Mouse (Mus musculus) hindbrain, embryonic 10.5 days (tissue): ENCODE data around the gene Glp2r. TPM values are rescaled to one million over a fixed set of nuclear protein-coding genes. Genes with fewer than 3 reads are reported as not detected.
A peak's percentile ranks its signal among the peaks of the same experiment; 100 is the strongest.

Source experiments
- DNase-seq: peaks from one replicate; pipeline ENCODE4 v3.0.0-alpha.2; 2017; ENCODE audit warnings: low spot score
- H3K27ac ChIP-seq: fragments of 300-500 bp; sonication (generic); 2 replicates; pipeline ENCODE4 v1.5.1; 2016; ENCODE audit warnings: mild to moderate bottlenecking, moderate library complexity
- H3K27me3 ChIP-seq: fragments of 300-500 bp; sonication (generic); 2 replicates; pipeline ENCODE4 v1.6.1; 2016; ENCODE audit warnings: mild to moderate bottlenecking; ENCODE audit not compliant: poor library complexity, insufficient read depth, severe bottlenecking
- H3K36me3 ChIP-seq: fragments of 300-500 bp; sonication (generic); 2 replicates; pipeline ENCODE4 v1.6.1; 2016; ENCODE audit warnings: mild to moderate bottlenecking, moderate library complexity
- H3K4me1 ChIP-seq: fragments of 300-500 bp; sonication (generic); replicated peaks from 2 replicates; pipeline ENCODE4 v1.6.1; 2016; ENCODE audit warnings: mild to moderate bottlenecking
- H3K4me3 ChIP-seq: fragments of 300-500 bp; sonication (generic); 2 replicates; pipeline ENCODE4 v1.5.1; 2016; ENCODE audit warnings: mild to moderate bottlenecking, moderate library complexity
- H3K9me3 ChIP-seq: fragments of 300-500 bp; sonication (generic); 2 replicates; pipeline ENCODE4 v1.6.1; 2016; ENCODE audit warnings: mild to moderate bottlenecking, moderate library complexity
- WGBS: fragments of 180-500 bp; shearing (Covaris S2); methylation state at CpG from one replicate; pipeline ENCODE4 v1.1.7; 2016; 5-methylcytosine and 5-hydroxymethylcytosine counted together
- polyA plus RNA-seq: library from polyadenylated mRNA; unstranded; fragments of >200 nt; fragmentation: Nextera tagmentation; extraction: Ambion mirVana; gene quantifications from 2 replicates; pipeline ENCODE4 v1.2.1, GENCODE M21; 2016

The Glp2r gene
- not detected in 2 replicates for polyA plus RNA-seq

GRCm38 (mm10) chr11:67771053-67771452 lies at the start of gene Glp2r:
Glp2r (minus strand) TSS chr11:67771153.
- H3K9me3 ChIP-seq: no peaks in the 10 kb centered on the region
- no peak within 1 kb of the TSS for H3K27ac ChIP-seq
- DNase-seq: no peak
- no peaks in the 10 kb centered on the region for H3K27me3 ChIP-seq
- H3K4me1 ChIP-seq: no peaks in the 10 kb centered on the region
- no peaks in the 10 kb centered on the region for H3K36me3 ChIP-seq
- 84% methylated on average over 14 of the region's 14 CpGs for WGBS
- H3K4me3 ChIP-seq: no peak within 1 kb of the TSS

GRCm38 (mm10) chr11:67820221-67820620 lies 49.3 kb upstream of the Glp2r start:
- Histone ChIP-seq H3K27ac (no peak overlapping the region), H3K4me3 (no peak overlapping the region), H3K27me3 (no peaks in the 10 kb centered on the region), H3K36me3 (no peaks in the 10 kb centered on the region), H3K4me1 (peaks cover 9% of the 10 kb centered on the region), H3K9me3 (no peaks in the 10 kb centered on the region)
- DNase-seq: peak; percentile 70
- WGBS: 17% methylated on average over 4 of the region's 4 CpGs

- peak; percentile 46 for DNase-seq
- H3K4me1 ChIP-seq: peaks cover 9% of the 10 kb centered on the region
- no peaks in the 10 kb centered on the region for H3K9me3 ChIP-seq
- H3K36me3 ChIP-seq: no peaks in the 10 kb centered on the region
- H3K27ac ChIP-seq: no peak overlapping the region
- no peak overlapping the region for H3K4me3 ChIP-seq
- no peaks in the 10 kb centered on the region for H3K27me3 ChIP-seq
- 19% methylated on average over 5 of the region's 5 CpGs for whole genome bisulfite sequencing
These were observed 48.7 kb upstream of the Glp2r start for GRCm38 (mm10) chr11:67819604-67820003.

- Histone ChIP-seq H3K4me1 (no peaks in the 10 kb centered on the region), H3K9me3 (no peaks in the 10 kb centered on the region), H3K27ac (no peak overlapping the region), H3K27me3 (no peaks in the 10 kb centered on the region), H3K4me3 (no peak overlapping the region), H3K36me3 (no peaks in the 10 kb centered on the region)
- 82% methylated on average over 6 of the region's 6 CpGs for WGBS
- DNase-seq: no peak
These were observed 40.6 kb upstream of the Glp2r start for GRCm38 (mm10) chr11:67811535-67811934.

- H3K36me3 ChIP-seq: no peaks in the 10 kb centered on the region
- no peaks in the 10 kb centered on the region for H3K4me1 ChIP-seq
- 81% methylated on average over 5 of the region's 5 CpGs for WGBS
- no peak overlapping the region for H3K4me3 ChIP-seq
- no peaks in the 10 kb centered on the region for H3K27me3 ChIP-seq
- H3K27ac ChIP-seq: no peak overlapping the region
- no peaks in the 10 kb centered on the region for H3K9me3 ChIP-seq
- no peak for DNase-seq
These were observed 37.1 kb upstream of the Glp2r start for GRCm38 (mm10) chr11:67808051-67808450.

- Histone ChIP-seq H3K27me3 (no peaks in the 10 kb centered on the region), H3K36me3 (no peaks in the 10 kb centered on the region), H3K9me3 (no peaks in the 10 kb centered on the region), H3K4me1 (no peaks in the 10 kb centered on the region), H3K4me3 (no peak overlapping the region), H3K27ac (no peak overlapping the region)
- WGBS: 84% methylated on average over 11 of the region's 11 CpGs
- DNase-seq: no peak
These were observed 36.1 kb upstream of the Glp2r start for GRCm38 (mm10) chr11:67806832-67807597.

- WGBS: 85% methylated on average over 1 of the region's 1 CpGs
- no peak for DNase-seq
- Histone ChIP-seq H3K4me1 (no peaks in the 10 kb centered on the region), H3K27ac (no peak overlapping the region), H3K9me3 (no peaks in the 10 kb centered on the region), H3K36me3 (no peaks in the 10 kb centered on the region), H3K4me3 (no peak overlapping the region), H3K27me3 (no peaks in the 10 kb centered on the region)
These were observed 34.6 kb upstream of the Glp2r start for GRCm38 (mm10) chr11:67805538-67805937.

GRCm38 (mm10) chr11:67801169-67801568 lies 30.2 kb upstream of the Glp2r start:
- WGBS: 82% methylated on average over 8 of the region's 8 CpGs
- no peaks in the 10 kb centered on the region for H3K36me3 ChIP-seq
- DNase-seq: no peak
- no peak overlapping the region for H3K4me3 ChIP-seq
- H3K27ac ChIP-seq: no peak overlapping the region
- H3K4me1 ChIP-seq: no peaks in the 10 kb centered on the region
- no peaks in the 10 kb centered on the region for H3K9me3 ChIP-seq
- no peaks in the 10 kb centered on the region for H3K27me3 ChIP-seq

GRCm38 (mm10) chr11:67800130-67800723 lies 29.3 kb upstream of the Glp2r start:
- no peak overlapping the region for H3K4me3 ChIP-seq
- H3K9me3 ChIP-seq: no peaks in the 10 kb centered on the region
- H3K36me3 ChIP-seq: no peaks in the 10 kb centered on the region
- no peak for DNase-seq
- no peaks in the 10 kb centered on the region for H3K4me1 ChIP-seq
- no peaks in the 10 kb centered on the region for H3K27me3 ChIP-seq
- H3K27ac ChIP-seq: no peak overlapping the region

GRCm38 (mm10) chr11:67797931-67798330 lies 27.0 kb upstream of the Glp2r start, which contains the start of gene Dhrs7c:
Dhrs7c (plus strand) TSS chr11:67798187.
- no peak within 1 kb of the TSS for H3K4me3 ChIP-seq
- WGBS: 88% methylated on average over 7 of the region's 7 CpGs
- DNase-seq: no peak
- no peaks in the 10 kb centered on the region for H3K27me3 ChIP-seq
- no peaks in the 10 kb centered on the region for H3K36me3 ChIP-seq
- H3K27ac ChIP-seq: no peak within 1 kb of the TSS
- H3K4me1 ChIP-seq: no peaks in the 10 kb centered on the region
- H3K9me3 ChIP-seq: no peaks in the 10 kb centered on the region

GRCm38 (mm10) chr11:67790182-67790581 lies 19.2 kb upstream of the Glp2r start:
- Histone ChIP-seq H3K36me3 (no peaks in the 10 kb centered on the region), H3K27me3 (no peaks in the 10 kb centered on the region), H3K27ac (no peak overlapping the region), H3K4me1 (no peaks in the 10 kb centered on the region), H3K9me3 (no peaks in the 10 kb centered on the region), H3K4me3 (no peak overlapping the region)
- DNase-seq: no peak
- WGBS: 83% methylated on average over 11 of the region's 11 CpGs

- 81% methylated on average over 12 of the region's 12 CpGs for WGBS
- DNase-seq: no peak
These were observed 3.4 kb upstream of the Glp2r start, which contains the start of gene Gsg1l2 for GRCm38 (mm10) chr11:67774379-67774778. Gsg1l2 (plus strand) TSS chr11:67774608.

GRCm38 (mm10) chr11:67772577-67772976 lies 1.6 kb upstream of the Glp2r start:
- Histone ChIP-seq H3K9me3 (no peaks in the 10 kb centered on the region), H3K27ac (no peak overlapping the region), H3K36me3 (no peaks in the 10 kb centered on the region), H3K27me3 (no peaks in the 10 kb centered on the region), H3K4me3 (no peak overlapping the region), H3K4me1 (no peaks in the 10 kb centered on the region)
- DNase-seq: peak; percentile 54
- WGBS: 29% methylated on average over 8 of the region's 8 CpGs

More at GRCm38 (mm10) chr11:67774379-67774778, 3.4 kb upstream of the Glp2r start, which contains the start of gene Gsg1l2:
- Histone ChIP-seq H3K4me3 (no peak within 1 kb of the TSS), H3K27me3 (no peaks in the 10 kb centered on the region), H3K27ac (no peak within 1 kb of the TSS), H3K9me3 (no peaks in the 10 kb centered on the region), H3K36me3 (no peaks in the 10 kb centered on the region), H3K4me1 (no peaks in the 10 kb centered on the region)
